Mouse (Mus musculus): Measurements from ENCODE around the gene Sez6l.

Gene Sez6l

DNA sequence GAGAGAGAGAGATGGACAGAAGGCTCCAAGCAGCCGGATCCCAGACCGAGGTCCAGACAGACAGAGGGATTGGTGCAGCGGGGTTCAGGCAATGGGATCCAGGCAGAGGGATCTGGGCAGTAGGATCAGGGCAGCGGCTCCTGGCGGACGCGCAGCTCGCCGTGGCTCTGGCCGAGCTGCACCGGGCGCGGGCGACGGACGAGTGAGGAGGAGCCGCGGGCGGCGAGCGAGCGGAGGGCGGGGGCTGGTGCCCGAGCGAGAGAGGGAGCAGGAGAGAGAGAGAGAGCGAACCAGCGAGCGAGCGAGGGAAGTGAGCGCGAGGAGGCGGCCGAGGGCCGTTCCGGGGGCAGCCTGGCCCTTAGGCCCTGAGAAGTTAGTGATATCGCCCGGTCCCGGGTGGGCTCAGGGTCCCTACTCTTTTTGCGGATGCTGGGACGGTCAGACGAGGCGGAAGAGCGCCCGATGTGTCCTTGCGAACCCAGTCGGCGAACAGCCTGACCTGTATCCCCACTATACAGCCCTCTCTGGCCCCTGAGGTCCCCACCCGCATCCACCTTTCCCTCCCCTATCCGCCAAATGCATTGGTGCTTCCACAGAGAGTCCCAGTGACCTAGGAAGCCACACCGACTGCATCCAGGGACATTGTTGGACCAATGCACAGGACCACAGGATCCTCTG, at the start of gene Sez6l:
Gene Sez6l, minus strand, starts transcription at position 193 of the 678 bp plus-strand sequence.
- peak; percentile 73 for DNase-seq (ENCODE audit: low spot score)

- DNase-seq (ENCODE audit: low spot score): no peak
These were observed 48.7 kb upstream of the Sez6l start for GRCm38 (mm10) chr5:112625555-112626160.

DNA sequence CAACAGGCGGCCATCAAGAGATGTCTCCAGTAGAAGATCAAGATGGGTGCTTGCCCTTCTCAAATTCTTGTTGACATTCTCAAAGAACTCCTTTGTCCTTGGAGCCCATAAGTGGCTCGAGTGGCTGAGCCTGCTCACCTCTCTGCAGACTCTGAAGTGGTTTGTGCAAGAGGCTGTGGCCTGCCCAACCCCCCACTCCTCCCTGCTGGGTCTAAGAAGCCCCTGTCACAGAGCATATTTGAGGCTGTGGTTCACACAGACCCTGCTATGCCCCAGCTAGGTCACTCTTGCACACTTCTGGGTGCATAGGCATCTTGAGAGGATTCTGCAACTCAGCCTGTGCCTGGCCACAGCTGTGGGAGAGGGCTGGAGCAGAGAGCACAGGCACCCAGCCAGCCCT, 46.0 kb upstream of the Sez6l start:
- no peak for DNase-seq (ENCODE audit: low spot score)

DNA sequence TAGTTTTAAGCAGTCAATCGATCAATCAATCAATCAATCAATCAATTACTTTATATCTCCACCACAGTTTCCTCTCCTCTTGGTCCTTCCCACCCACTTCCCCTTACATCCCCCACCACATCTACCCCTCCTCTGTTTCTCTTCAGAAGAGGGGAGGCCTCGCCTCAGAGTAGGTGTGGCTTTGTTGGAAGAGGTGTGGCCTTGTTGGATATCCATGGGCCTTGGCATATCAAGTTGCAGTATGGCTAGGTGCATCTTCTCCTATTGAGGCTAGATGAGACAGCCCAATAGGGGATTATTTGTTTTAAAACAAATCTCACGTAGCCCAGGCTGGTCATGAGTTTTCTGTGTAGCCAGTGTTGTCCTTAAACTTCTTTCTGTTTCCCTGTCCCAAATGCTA, 43.3 kb upstream of the Sez6l start:
- DNase-seq (ENCODE audit: low spot score): no peak

GRCm38 (mm10) chr5:112619344-112619743, 42.4 kb upstream of the Sez6l start:
- no peak for DNase-seq (ENCODE audit: low spot score)

GRCm38 (mm10) chr5:112617602-112618247, 40.7 kb upstream of the Sez6l start:
- DNase-seq (ENCODE audit: low spot score): no peak

- no peak for DNase-seq (ENCODE audit: low spot score)
These were observed 39.1 kb upstream of the Sez6l start for GRCm38 (mm10) chr5:112615946-112616617.

- DNase-seq (ENCODE audit: low spot score): no peak
These were observed 31.0 kb upstream of the Sez6l start for GRCm38 (mm10) chr5:112607867-112608516.

DNA sequence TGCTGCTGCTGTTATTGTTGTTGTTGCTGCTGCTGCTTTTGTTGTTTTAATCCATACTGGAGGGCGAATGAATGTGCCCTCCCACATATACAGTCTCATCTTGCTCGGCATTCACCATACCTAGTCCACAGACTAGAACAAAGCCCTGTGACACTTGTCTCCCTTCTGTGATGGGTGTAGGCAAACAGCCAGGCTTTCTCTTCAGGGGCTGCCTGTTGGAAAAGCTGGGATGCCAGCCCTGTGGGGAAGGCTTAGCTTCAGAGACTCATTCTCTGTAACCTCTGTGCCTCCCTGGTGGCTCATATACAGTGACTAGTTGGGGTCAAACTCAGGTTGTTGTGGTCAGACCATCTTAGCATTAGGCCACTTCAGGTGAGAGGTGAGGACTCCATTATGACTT, 30.1 kb upstream of the Sez6l start:
- DNase-seq (ENCODE audit: low spot score): no peak

DNA sequence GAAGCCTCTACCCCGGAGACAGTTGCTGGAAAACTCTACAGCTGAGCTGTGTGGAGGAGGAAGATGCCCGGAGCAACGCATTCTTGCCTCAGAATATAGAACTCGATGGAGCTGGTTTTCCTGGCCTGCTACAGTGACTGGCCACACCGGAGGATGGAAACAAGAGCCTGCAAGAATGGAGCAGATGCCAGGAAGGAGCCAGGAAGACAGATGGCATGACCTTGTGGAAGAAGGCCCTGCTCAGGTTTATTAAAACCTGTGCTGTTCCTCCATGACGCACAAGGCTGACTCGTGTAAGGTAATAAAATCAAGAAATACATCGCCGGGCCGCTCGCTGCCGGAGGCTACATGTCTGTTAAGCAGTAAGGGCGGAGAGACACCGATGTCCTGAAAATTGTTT, 28.4 kb upstream of the Sez6l start:
- DNase-seq (ENCODE audit: low spot score): no peak

DNA sequence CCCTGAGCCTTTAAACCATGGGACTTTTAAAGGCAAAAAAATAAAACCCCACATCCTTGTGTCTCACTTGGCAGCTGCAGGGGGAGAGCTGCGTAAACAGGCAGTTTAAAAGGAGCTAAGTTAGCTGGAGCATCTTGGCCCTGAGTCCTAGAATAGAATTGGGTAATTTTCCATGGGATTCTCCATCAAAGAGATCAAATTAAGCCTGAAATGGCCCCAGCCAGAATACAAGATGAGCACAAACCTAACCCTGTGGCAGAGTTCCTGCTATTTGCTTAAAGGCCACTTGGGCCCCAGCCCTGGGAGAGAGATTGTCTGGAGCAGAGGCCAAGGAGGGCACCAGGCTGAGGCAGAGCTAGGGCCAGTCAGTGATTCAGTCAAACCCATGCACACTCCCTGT, 27.3 kb upstream of the Sez6l start:
- DNase-seq (ENCODE audit: low spot score): no peak

- no peak for DNase-seq (ENCODE audit: low spot score)
These were observed 26.6 kb upstream of the Sez6l start for GRCm38 (mm10) chr5:112603594-112603993.

GRCm38 (mm10) chr5:112600309-112600939, 23.4 kb upstream of the Sez6l start:
- DNase-seq (ENCODE audit: low spot score): no peak

- DNase-seq (ENCODE audit: low spot score): no peak
These were observed 22.7 kb upstream of the Sez6l start for GRCm38 (mm10) chr5:112599538-112600308.

GRCm38 (mm10) chr5:112597876-112598275, 20.9 kb upstream of the Sez6l start:
- DNase-seq (ENCODE audit: low spot score): no peak

DNA sequence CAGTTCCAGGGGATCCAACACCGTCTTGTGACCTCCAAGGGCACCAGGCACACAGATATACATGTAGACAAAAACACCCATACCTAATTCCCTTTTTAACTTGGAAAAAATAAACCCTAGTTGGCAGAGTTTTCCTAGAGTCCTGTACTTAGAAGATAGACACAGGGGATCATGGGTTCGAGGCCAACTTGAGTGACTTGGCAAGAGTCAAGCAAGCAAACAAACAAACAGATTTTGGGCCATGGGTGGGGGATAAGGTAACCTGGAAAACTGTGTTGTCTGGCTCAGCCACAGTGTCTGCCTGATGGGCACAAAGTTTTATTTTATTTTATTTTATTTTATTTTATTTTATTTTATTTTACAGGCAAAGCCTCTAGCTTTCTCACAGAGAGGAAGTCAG, 20.3 kb upstream of the Sez6l start:
- DNase-seq (ENCODE audit: low spot score): no peak

DNA sequence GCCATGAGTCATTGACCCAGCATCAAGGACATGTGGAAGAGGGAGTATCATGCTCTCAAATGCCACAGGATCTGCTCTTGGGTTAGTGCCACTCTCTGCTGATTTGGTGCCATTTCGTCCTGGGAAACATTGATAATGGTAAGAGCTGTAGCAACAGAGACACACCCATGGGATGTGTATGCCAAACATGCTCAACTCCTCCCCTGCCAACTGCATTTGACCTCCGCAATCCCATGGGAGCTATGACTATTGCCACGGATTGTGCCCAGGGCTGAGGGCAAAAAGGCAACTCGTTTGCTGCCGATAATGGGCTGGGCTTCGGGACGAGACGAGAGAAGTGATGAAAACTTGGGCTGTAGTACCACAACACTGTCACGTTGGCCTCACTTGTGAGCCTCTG, 19.7 kb upstream of the Sez6l start:
- no peak for DNase-seq (ENCODE audit: low spot score)

DNA sequence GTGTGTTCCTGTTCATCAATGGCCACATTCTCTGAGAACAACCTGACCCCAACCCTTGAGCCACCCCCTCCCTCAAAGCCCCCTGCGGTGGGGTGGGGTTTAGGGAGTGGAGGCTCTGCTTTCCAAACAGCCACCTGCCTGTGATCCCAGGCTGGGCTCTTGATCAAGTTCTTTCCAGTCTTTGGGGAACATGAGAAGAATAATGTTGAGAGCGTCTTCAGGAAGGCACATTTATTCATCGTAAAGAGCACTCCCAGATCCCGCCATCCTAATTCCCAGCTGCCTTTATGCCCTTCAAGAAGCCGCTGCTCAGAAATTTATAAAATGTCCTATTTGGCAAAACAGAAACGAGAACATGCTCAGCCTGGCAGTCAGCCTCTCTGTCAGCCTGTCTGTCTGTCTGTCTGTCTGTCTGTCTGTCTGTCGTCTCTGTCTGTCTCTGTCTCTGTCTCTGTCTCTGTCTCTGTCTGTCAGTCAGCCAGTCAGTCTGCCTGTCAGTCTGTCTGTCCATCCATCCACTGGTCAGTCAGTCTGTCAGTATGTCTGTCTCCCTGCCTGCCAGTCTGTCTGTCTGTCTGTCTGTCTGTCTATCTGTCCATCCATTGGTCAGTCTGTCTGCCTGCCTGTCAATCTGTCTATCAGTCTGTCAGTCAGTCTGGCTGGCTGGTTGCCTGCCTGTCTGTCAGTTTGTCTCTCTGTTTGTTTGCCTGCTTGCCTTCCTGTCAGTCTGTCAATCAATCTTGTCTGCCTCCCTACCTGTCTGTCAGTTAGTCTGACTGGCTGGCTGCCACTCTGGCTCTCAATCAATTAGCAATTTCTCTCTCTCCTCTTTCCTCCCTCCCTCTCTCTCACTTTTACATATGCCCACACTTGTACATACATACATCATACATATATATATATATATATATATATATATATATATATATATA, 19.0 kb upstream of the Sez6l start:
- no peak for DNase-seq (ENCODE audit: low spot score)

GRCm38 (mm10) chr5:112591706-112592105, 14.7 kb upstream of the Sez6l start:
- DNase-seq (ENCODE audit: low spot score): no peak

GRCm38 (mm10) chr5:112586071-112586470, 9.1 kb upstream of the Sez6l start:
- DNase-seq (ENCODE audit: low spot score): no peak

Data from embryo, embryonic 10.5 days (tissue).